Mouse (Mus musculus) left cerebral cortex, postnatal 14 days (tissue): ENCODE measurements around the gene Gm2956. TPM values are rescaled to one million over a fixed set of nuclear protein-coding genes. Genes with fewer than 3 reads are reported as not detected.
"Not testable (repeated sequence)": the region's sequence is repeated elsewhere in the genome, so short reads cannot be mapped to it uniquely, and the experiment has no call there.

Experiments
- DNase-seq, 2 experiments: peaks; one replicate each; pipeline ENCODE4 v3.0.0; 2021 to 2022; ENCODE audit warnings: low spot score in 2 of 2, mixed read lengths in 1 of 2
- intact Hi-C: fragments of 180-260 bp; cut with DNase I; formaldehyde crosslinking; loops from one replicate; pipeline ENCODE4 v1.15.1; 2025
- long read RNA-seq, 2 experiments: library from polyadenylated mRNA; stranded (forward); transcript quantifications; one replicate each; pipeline ENCODE4 v2.0.0; 2021
- total RNA-seq, 2 experiments: library from RNA; stranded (reverse); gene quantifications; 2 replicates each; pipeline ENCODE4 v1.2.3; 2021

The Gm2956 gene
- not detected for total RNA-seq
- long read RNA-seq, experiment 1, partial matches to known transcripts, result 2 of 24 reads
- long read RNA-seq, experiment 1, other reads (novel, unspliced or antisense), result 21 of 24 reads
- long read RNA-seq, experiment 2, partial matches to known transcripts, result 3 of 21 reads
- long read RNA-seq, experiment 2, other reads (novel, unspliced or antisense), result 18 of 21 reads

- DNase-seq, result not testable (repeated sequence)
These were observed at the start of gene Gm2956 for GRCm38 (mm10) chr14:3332087-3332677. TSS of gene Gm2956 (plus strand) at chr14:3332627.

GRCm38 (mm10) chr14:3333406-3333805, 979 bp downstream of the Gm2956 start:
- peak in 1 of 2 experiments; percentile 5 for DNase-seq
- intact Hi-C loops, result not testable (repeated sequence)

More at GRCm38 (mm10) chr14:3332087-3332677, at the start of gene Gm2956:
- intact Hi-C loops, result not testable (repeated sequence)

- DNase-seq, intact Hi-C loops: not testable (repeated sequence)
These were observed 62.4 kb downstream of the Gm2956 start, which contains the start of gene Gm10413 for GRCm38 (mm10) chr14:3394793-3395192. TSS of gene Gm10413 (plus strand) at chr14:3395093.

Other genes starting within 250 kb of the Gm2956 start
- gene Gm10340, start 198.6 kb upstream of the Gm2956 start, total RNA-seq, result not detected
- gene Gm5795, start 144.4 kb upstream of the Gm2956 start, total RNA-seq, result not detected
- 1 to 10 TPM; 3.8 to 5.2 TPM for gene D830030K20Rik, start 124.1 kb upstream of the Gm2956 start, total RNA-seq
- gene Gm10413, start 62.5 kb downstream of the Gm2956 start, total RNA-seq, result not detected
- 1 to 10 TPM; 2.9 to 3.6 TPM for gene Gm10409, start 80.0 kb downstream of the Gm2956 start, total RNA-seq
- gene Gm3005, start 95.5 kb downstream of the Gm2956 start, total RNA-seq, result 1 to 10 TPM in 1 of 2 experiments, under 1 TPM in 1; 0.70 to 2.3 TPM
- not detected for gene Gm10408, start 116.8 kb downstream of the Gm2956 start, total RNA-seq